Mouse (Mus musculus): ENCODE measurements at regions not wholly inside any gene's neighbourhood (a gene's known extent, or its start where the extent isn't known, plus 50 kb on each side); places are given as distances from the start of the nearest gene placed in this dataset.

DNA sequence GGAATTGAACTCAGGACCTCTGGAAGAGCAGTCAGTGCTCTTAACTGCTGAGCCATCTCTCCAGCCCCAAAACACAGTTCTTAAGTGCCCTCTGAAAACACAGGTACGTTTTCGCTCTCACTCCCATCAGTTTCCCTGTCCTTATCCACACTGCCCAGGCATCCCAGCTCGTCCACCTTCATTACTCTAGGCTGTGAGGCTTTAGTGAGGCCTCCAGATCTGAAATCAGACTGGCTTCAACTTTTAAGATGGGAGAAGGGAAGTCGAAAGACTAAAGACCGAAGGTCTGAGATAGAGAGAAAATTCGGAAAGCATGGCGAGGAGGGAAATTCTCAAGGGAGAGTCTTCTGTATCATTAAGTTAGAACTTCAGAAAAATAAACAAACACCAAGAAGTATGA is 54.8 kb upstream of the Tet2 start:
- DNase-seq (ENCODE audit: low spot score in 2 of 2) = no peak

DNA sequence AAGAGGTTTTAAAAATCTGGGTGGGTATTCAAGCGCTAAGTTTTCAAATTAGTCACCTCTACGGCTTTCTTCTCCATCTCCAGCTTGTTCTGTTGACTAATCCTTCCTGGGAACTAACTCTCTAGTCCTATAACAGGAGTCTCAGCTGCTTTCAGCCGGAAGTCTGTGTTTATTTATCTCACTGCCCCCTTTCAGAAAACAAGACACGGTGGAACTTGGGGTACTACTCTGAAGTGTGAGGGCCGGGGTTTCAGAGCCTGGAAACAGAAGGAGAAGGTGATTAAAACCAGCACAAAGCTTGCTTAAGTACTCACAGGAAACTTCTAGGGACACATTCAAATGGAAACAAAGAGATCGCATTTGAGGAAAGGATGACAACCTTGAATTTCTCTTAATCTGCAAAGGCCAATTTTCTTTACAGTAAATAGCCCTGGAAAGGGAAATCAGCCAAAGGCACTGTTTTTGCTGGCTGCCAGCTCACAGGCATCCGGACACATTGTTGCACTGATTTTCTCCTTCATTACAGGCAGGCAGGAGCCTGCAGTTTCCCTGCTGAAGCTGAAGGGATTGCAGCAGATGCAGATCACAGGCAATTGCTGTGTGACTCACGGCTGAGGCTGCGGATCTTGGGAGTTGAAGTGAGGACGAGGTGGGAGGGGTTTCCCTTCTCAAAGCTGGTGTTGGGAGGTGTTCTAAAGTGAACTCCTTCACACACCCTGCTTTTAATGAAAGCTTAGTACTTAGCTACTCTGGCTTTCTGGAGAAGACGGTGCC is 55.7 kb upstream of the Tet2 start:
- peak; percentile 53 to 76 for DNase-seq (ENCODE audit: low spot score in 2 of 2)

DNA sequence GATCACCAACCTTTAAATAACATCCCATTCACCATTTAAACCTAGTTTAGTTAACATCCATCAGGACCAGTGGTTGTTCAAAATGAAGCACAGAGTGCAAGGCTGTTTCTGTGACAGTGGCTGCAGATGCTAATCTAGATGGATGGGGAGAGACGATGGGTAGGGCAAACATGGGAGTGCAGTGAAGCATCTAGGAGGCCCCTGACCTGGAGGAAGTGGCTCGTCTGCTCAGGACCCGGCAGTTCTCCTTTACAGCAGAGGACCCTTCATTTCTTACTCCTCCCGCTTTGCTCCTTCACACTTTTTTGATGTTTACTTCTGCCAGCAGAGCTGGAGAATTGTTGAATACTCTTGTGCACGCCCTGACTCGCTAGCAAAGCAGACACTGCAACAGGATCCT is 60.5 kb upstream of the Tet2 start:
- DNase-seq (ENCODE audit: low spot score in 2 of 2) = no peak

DNA sequence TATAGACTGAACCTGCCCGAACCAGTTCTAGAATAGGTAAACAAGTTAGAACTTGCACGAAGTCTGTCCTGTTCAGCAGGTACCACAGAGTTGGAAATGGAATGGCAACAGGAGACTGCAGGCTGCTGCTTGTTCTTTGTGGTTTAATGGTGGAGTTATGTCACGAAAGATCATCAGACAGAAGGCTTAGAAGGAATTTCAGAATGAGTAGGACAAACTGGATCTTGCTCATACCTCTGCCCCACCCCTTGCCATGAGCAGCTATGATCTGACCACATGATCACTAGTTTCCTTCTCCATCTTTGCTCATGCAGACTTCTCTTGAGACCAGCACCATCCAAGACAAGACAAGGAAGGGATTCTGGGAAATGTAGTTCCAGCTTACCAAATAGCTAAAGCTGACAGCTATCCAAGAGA is 63.9 kb upstream of the Tet2 start:
- no peak for DNase-seq (ENCODE audit: low spot score in 2 of 2)

DNA sequence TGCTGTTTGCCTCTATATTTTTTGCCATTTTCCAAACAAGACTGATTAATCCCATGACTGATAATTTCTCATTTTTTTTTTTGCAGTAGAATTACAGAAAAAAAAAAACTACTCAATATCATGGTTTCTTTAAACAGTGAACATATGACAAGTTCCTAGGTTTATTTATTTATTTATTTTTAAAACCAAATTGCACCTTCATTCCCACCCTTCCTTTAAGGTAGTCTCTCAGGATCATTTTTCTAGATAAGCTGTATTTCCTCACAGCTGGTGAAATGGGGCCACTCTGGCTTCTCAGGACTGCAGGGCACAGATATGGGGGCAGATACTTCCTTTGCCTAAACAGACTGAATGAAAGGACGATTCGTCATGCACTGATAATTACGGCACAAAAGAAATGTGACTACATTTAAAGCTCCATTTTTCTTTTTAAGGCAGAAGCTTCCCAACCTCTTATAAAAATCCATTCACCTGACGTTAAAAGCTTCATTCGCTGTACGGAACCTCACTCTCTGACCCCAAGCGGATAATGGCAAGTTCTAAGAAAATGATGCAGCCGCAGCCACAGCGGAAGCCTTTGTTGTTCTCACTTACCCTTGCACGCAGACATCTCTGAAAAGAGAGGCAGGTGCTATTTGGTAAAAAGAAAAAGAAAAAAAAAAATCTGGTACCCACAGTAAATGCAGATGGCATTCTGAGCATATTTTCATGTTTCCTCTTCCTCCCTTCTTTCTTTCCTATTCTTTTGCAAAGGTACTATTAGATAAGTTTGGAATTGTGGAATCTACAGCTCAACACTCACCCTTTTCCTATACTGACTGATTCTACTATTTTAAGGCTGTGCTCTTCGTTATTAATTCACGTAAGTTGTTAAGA is 69.1 kb upstream of the Tet2 start:
- DNase-seq (ENCODE audit: low spot score in 2 of 2) = no peak

DNA sequence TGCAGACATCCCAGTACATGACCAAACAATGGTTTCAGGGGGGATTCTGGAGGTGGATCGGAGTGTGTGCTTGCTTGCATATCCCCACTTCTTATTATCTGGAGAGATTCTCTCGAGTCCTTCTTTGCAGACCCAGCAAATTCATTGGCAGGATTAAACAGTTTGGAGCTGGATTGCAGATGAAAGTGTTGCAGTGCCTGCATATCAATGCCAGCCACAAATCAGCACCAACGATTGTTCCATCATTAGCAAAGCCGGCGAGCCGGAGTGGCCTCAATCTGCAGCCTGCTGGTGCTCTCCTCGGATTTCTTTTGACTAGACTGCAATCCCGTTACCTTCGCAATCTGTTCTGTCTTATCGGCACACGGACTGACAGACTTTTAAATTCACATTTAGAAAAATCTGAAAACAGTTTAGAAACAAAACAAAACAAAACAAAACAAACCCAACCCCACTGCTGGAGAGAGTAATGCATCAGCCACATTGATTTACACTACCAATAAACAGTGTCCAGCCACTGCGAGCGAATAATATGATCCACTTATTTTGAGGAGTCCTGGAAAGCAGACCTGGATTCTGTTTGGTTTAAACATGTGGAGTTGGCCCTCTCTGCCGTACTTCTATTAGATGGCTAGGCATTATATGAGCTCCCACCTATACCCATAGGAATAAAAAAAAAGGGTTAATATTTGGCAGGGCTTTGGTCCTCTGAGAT is 69.9 kb upstream of the Tet2 start:
- DNase-seq (ENCODE audit: low spot score in 2 of 2) = no peak

DNA sequence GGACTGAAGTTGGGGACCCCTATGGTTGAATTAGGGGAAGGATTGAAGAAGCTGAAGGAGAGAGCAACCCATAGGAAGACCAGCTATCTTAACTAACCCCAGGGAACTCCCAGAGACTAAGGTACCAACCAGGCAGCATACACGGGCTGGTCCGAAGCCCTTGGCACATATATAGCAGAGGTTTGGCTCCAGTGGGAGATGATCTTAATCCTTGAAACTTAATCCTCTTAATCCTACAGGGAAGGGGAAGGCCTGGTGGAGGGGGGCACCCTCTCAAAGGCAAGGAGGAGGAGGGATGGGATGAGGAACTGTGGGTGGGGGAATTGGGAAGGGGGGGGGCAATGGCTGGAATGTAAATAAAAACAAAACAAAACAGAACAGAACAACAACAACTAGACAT is 72.1 kb upstream of the Tet2 start:
- DNase-seq (ENCODE audit: low spot score in 2 of 2) = no peak

DNA sequence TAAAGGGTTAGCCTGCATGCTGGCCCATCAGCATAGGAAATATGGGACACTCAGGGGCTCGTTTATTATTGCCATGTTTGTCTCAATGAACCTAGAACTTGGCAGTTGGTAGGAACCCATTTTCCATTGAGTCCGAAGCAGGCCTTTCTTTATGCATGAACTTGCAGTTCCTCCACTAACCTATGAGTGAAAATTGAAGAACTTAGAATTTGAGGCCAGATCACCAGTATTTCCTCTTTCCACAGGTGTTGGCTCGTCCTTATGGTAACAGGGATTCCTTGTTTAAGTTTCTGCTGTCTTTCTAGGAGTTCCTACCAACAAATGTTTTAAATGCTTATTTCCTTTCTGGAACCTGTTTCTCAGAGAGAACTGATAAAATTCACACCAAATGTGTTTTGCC is 73.6 kb upstream of the Tet2 start:
- no peak for DNase-seq (ENCODE audit: low spot score in 2 of 2)

DNA sequence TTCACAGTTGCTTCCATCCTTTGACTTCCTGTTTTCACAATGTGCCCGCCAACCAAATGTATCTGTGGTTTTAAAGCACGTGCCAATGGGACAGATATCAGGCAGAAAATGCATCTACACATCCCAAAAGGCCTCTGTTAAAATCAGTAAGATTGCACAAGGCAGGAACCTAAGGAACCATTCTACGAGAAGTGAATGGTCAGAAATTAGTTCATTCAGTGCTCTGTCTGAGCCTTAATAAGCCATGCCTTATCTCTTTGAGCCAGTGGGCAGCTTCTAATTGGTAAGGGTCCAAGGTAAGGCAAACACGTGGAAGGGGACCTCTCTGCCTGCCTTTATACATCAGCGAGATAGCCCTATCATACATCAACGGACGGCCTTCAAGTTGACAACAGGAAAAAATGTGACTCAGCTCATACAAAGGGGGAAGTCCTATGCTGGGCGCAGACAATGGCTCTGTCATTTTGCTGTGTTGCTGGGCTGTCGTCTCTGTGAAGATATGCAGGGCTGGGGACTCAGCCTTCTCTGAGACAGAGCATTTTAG is 78.3 kb upstream of the Tet2 start:
- DNase-seq (ENCODE audit: low spot score in 2 of 2) = no peak

DNA sequence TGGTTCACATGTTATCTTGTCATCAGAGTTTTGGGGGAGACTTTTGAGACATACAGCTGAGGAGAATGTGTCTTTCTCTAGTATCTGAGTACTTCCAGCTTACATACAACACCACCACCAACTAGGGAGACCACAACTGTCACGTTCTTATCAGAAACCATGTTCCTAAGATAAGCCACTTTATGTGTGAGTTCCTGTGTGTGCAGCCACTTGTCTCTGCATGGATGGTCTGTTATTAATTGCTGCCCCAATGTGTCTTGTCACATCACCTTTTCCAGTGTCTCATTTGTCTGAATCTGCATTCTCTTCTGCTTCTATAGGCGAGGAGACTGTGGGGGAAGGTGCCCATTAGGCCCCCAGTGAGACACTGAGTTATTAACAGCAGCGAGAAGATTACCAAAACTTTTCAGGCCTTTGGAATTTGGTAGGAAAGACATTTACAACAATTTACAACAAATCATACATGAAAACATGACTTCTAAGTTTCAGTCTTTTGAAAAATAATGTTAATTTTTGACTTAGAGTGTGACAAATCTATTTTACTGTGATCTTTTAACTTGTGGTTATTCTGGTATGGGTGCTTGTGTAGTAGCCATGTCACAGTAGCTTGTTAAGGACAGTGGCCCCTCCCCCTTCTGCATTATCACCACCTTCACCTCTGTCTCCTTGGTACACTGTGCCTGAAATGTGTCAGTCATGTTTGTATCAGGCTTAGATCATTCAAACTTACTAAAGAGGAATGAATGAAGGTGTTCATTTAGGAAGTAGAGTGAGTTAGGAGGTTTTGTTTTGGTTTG is 79.3 kb upstream of the Tet2 start:
- no peak for DNase-seq (ENCODE audit: low spot score in 2 of 2)

DNA sequence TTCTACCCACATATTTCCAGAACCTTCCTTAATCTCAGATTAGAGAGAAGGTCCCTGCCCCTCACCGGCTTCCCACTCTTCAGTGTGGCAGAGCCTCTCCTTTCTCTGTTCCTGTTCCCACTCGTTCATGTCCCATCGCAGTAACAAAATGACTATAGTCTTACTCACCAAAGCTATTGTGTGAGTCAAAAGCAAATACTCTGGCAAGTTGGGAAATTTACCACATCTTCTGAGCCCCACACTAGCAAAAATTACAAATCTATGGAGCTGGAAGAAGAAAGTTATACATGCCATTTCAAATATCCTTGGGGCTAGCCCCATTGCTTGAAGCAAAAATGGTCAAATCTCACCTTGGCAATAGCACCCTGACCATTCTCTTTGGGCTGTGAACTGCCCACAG is 80.1 kb upstream of the Tet2 start:
- DNase-seq (ENCODE audit: low spot score in 2 of 2) = no peak

DNA sequence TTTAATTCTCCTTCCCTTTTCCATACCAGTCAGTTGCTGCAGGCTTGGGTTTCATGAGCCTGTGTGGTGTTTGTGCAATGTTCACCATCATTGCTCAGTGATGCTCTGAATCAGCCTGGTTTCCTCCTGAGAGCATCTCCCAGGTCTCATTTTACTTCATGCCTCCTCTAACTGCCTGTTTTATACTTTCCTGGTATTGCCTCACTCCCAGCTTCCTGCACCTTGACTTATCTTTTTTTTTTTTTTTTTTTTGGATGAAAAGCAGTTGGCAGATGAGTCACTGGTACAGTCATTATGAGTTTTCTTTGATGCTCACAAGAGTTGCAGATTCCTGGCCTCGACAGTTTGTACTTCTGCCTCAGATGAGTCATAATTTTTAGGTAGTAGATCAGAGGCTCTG is 81.5 kb upstream of the Tet2 start:
- DNase-seq (ENCODE audit: low spot score in 2 of 2) = no peak

DNA sequence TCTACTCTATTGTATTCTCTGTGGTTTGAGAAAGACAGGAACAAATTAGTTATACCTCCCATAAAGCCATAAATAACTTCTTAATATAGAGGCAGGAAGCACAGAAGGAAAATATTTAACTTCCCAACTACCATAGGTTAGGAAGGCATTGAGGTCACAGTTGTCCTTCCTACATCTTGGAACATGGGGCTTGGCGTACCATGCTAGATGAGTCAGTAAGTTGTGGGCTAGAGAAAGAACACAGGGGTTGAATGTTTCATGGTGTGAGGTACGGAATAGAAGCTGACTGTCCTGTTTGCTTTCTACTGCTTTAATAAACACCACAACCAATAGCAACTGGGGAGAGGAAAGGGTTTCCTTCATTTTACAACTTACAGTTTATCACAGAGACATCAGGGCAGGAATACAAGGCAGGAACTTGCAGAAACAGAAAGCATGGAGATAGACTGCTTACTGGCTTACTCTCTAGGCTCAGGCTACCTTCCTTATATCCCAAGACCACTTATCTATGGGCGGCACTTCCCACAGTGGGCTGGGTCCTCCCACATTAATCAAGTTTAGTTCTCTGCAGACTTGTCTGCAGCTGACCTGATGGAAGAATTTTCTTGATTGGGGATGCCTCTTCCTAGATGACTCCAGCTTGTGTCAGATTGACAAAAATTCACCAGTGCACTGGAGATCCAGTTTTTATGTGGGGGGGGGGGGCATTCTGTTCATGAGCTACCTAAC is 82.3 kb upstream of the Tet2 start:
- DNase-seq (ENCODE audit: low spot score in 2 of 2) = no peak

DNA sequence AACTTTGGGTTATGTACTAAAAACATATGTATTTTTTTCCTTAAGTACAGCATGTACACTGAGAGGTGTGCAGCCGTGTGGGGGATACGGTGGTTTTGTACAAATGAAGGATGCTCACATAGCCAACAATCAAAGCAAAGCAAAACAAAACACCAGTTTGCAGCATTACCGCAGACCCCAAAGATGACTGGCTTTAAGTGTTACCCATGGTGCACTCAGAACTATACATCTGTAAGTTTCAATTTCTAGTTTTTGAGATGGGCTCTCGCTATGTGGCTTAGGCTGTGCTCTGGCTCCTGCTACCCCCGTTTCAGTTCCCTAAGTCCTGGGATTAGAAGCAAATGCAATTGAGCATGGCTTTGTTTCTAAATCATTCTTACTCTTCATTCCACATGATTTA is 89.4 kb upstream of the Tet2 start:
- DNase-seq (ENCODE audit: low spot score in 2 of 2) = no peak

DNA sequence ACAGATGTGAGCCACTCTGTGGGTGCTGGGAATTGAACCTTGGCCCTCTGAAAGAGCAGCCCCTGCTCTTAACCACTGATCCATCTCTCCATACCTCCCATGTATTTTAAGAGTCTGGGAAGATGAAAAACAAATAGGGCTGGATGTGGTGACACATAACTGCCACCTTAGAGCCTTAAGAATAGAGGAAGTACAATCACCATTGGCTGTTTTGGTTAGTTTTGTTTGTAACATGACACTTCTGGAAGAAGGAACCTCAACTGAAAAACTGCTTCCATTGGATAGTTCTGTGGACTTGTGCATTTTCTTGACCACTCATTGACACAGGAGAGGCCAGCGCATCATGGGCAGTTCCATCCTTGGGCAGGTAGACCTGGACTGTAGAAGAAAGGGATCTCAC is 100.7 kb upstream of the Tet2 start:
- no peak for DNase-seq (ENCODE audit: low spot score in 2 of 2)

DNA sequence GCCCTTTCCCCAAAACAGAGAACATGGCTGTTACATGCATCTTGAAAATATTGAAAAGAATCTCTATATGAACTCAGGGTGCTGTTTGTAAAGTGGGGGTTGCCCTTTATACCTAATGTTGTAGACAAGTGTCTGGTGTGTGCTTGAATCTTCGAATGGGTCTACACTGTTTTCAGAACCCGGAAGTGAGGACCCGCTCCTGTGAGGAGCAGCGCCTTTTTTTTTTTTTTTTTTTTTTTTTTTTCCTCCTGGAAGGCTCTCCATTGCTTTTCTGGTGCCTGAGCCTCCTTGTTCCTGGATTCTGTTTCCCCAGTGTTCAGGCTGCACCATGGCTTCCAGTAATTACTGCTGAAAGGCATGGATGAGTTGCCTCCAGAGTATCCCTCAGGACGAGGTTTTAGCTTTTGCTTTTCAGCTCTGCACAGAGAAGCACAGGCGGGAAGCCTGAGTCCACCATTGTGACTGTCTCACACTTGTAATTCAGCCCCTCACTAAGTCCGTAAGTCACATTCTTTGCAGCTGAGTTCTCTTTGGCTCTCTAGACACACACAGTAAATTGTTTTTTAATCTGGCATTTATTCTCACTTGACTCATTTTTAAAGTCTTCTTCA is 101.6 kb upstream of the Tet2 start:
- no peak for DNase-seq (ENCODE audit: low spot score in 2 of 2)

DNA sequence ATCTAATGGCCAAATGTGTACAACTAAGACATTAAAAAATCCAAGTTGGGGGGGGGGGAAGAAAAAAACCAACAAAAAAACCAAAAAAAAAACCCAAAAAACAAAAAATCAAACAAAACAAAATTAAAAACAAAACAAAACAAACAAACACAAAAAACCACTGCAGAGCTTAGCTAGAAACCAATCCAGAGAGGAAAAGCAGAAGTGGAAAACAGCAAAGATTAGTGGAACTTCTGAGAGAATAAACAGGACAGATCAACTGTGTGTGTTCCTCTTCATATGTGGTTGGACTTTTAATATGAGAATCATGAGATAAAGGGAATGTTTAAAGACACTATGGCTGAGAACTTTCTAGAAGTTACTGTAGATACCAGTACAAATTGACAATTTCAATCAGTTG is 105.1 kb upstream of the Tet2 start:
- no peak for DNase-seq (ENCODE audit: low spot score in 2 of 2)

DNA sequence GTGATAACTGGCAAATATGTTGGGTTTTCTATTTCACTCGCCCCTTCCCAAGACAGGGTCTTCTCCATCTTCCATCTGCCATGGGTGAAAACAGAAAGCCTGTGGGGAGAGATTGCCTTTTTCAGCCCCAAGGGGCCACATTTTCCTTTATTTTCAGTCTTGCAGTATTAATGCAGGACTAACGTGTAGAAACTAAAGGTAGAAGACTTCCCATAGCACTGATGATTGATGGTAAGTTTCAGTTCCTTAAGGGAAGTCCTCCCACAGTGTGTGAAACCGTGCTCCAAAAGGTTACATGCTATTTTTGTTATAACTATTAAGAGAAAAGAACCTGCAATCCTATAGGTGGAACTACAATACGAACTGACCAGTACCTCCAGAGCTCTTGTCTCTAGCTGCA is 107.1 kb upstream of the Tet2 start:
- no peak for DNase-seq (ENCODE audit: low spot score in 2 of 2)

DNA sequence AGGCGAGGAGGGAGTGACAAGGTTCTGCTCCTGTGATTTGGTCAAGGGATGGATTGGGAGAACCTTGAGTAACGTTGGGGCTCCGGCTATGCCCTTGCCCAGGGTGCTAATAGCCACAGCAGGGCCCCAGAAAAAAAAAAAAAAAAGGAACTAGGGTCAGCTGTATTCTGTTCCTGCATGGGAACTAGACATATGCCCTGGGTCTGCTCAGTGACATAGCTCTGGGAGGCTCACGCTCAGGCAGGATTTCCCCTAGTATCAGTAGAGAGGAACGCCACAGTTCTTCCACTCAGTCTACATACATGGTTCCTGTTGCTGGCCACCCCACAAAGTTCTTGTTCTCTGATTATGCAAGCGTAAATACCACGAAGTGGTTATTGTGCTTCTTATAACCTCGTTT is 114.8 kb upstream of the Tet2 start:
- no peak for DNase-seq (ENCODE audit: low spot score in 2 of 2)

DNA sequence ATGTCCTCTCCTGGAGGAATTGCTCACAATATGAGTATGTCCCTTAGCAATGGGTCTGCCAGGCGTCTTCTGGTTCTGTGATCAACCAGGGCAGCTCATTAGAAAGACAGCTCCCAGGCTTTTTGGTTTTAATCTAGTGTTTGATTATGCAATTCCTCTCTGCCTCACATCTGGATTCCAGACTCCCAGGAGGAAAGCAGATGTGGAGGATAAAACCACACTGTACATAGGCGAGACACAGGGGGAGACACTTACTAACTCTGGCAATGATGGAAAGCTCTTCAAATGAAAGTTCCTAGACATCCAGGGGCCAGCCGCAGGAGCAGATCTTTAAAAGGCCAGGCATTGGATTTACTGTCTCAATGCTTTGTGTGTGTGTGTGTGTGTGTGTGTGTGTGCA is 116.4 kb upstream of the Tet2 start:
- DNase-seq (ENCODE audit: low spot score in 2 of 2) = no peak

All from left cerebral cortex, adult 18-20 months (tissue).